Mouse (Mus musculus) liver, embryonic 18 days (tissue): ENCODE measurements around the gene Vmn1r10. TPM values are rescaled to one million over a fixed set of nuclear protein-coding genes. Genes with fewer than 3 reads are reported as not detected.

Experiments
- polyA plus RNA-seq: library from polyadenylated mRNA; depleted of rRNA; stranded (reverse); fragments of >200 nt; gene quantifications from 2 replicates; pipeline ENCODE4 v1.2.3, GENCODE M21; 2012; rRNA removed

Vmn1r10 gene
- not detected in 2 replicates for polyA plus RNA-seq

DNA sequence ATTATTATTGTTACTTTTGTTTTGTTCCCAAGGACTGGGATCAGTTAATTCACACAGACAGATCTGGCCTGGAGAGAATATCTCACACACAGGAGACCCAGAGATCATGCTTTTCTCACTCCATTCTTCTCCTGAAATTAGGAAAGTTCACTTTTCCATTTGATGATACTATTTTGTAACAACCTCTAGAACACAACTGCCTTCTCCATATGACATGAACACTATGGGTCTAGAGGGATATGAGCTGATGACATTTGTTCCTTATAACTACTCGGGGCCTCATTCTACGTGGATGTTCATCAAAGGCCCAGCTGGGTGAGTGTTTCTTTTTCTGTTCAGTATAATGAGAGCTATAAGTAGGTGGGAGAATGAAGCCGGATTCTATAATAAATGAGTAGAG, at the start of gene Vmn1r10:
Gene Vmn1r10 (plus strand): TSS at position 301 of the 400 bp plus-strand sequence.

DNA sequence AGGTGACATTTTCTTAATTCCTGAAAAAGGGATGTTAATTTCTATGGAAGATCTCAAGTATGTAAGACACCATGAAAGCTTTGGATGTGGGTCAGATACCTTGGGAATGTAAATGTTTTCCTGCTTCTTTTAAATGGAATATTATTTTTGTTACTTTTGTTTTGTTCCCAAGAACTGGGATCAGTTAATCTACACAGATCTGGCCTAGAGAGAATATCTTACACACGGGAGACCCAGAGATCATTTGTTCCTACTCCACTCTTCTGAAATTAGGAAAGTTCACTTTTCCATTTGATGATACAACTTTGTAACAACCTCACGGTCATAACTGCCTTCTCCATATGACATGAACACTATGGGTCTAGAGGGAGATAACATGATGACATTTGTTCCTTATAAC, 42.8 kb upstream of the Vmn1r10 start, which contains the start of gene Vmn1r9:
Gene Vmn1r9 (plus strand): TSS at position 301 of the 400 bp plus-strand sequence.

GRCm38 (mm10) chr6:57133155-57133554, 23.9 kb downstream of the Vmn1r10 start, which contains the start of gene Vmn1r11:
Vmn1r11 (plus strand) TSS chr6:57133455.

DNA sequence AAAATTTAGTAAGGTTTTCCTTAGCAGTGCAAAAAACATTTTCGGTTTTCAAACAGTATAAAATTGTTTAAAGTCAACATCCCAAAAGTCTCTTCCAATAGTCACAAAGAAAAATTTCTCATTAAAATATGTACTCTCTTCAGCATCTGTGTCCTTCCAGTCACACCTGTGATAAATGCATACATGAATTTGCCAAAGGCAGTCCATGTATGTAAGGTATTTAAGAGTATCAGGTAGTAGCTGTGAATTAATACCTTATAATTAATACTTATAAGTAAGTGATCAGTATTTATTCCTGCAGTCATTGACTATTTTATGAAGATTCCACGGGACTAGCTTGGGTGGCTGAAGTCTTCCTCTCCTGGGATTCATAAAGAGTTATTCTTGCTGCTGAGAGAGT, 47.4 kb downstream of the Vmn1r10 start, which contains the start of gene Vmn1r12:
Gene Vmn1r12 (plus strand): TSS at position 301 of the 400 bp plus-strand sequence.

Other genes starting within 250 kb of the Vmn1r10 start
- 57.8 and 59.1 TPM in 2 replicates for gene Nt5c3, start 185.5 kb upstream of the Vmn1r10 start, polyA plus RNA-seq
- gene Vmn1r4, start 185.4 kb upstream of the Vmn1r10 start, polyA plus RNA-seq, result 0.10 and 0.17 TPM in 2 replicates
- not detected in 2 replicates for gene Vmn1r5, start 139.2 kb upstream of the Vmn1r10 start, polyA plus RNA-seq
- not detected in 2 replicates for gene Vmn1r6, start 112.2 kb upstream of the Vmn1r10 start, polyA plus RNA-seq
- gene Vmn1r7, start 84.1 kb upstream of the Vmn1r10 start, polyA plus RNA-seq, result not detected in 2 replicates
- gene Vmn1r8, start 77.2 kb upstream of the Vmn1r10 start, polyA plus RNA-seq, result not detected in 2 replicates
- under 0.01 TPM in 1 of 2 replicates, not detected in the other for gene Vmn1r9, start 42.7 kb upstream of the Vmn1r10 start, polyA plus RNA-seq
- gene Vmn1r11, start 24.0 kb downstream of the Vmn1r10 start, polyA plus RNA-seq, result not detected in 2 replicates
- gene Vmn1r12, start 47.5 kb downstream of the Vmn1r10 start, polyA plus RNA-seq, result not detected in 2 replicates
- not detected in 2 replicates for gene Vmn1r13, start 93.8 kb downstream of the Vmn1r10 start, polyA plus RNA-seq
- gene Vmn1r14, start 122.2 kb downstream of the Vmn1r10 start, polyA plus RNA-seq, result not detected in 2 replicates
- gene Vmn1r15, start 148.5 kb downstream of the Vmn1r10 start, polyA plus RNA-seq, result not detected in 2 replicates
- not detected in 2 replicates for gene Vmn1r16, start 220.0 kb downstream of the Vmn1r10 start, polyA plus RNA-seq